Mouse (Mus musculus) thymus, adult 2 months (tissue): ENCODE data around the gene Txn1. TPM values are rescaled to one million over a fixed set of nuclear protein-coding genes. Genes with fewer than 3 reads are reported as not detected.

Experiments
- DNase-seq: peaks from one replicate; pipeline ENCODE4 v3.0.0; 2021
- H3K27ac ChIP-seq: fragments of 200-500 bp; 2 replicates; pipeline ENCODE4 v1.5.1; 2012; ENCODE audit warnings: low read length, control low read depth; ENCODE audit not compliant: control insufficient read depth, insufficient read depth
- H3K27me3 ChIP-seq: fragments of 200-500 bp; 2 replicates; pipeline ENCODE4 v1.6.1; 2012; ENCODE audit warnings: mild to moderate bottlenecking, low read length, moderate library complexity, mixed read lengths; ENCODE audit not compliant: control insufficient read depth, insufficient read depth
- H3K36me3 ChIP-seq: fragments of 200-500 bp; 2 replicates; pipeline ENCODE4 v1.6.1; 2012; ENCODE audit warnings: mild to moderate bottlenecking, low read length, moderate library complexity; ENCODE audit not compliant: control insufficient read depth, insufficient read depth
- H3K4me1 ChIP-seq: fragments of 200-500 bp; replicated peaks from 2 replicates; pipeline ENCODE4 v1.6.1; 2012; ENCODE audit warnings: low read length; ENCODE audit not compliant: control insufficient read depth, insufficient read depth
- H3K4me3 ChIP-seq: fragments of 200-500 bp; 2 replicates; pipeline ENCODE4 v1.5.1; 2012; ENCODE audit warnings: mild to moderate bottlenecking, low read length, control low read depth, moderate library complexity; ENCODE audit not compliant: control insufficient read depth, insufficient read depth
- CTCF ChIP-seq: fragments of 200-500 bp; IDR thresholded peaks from 2 replicates; pipeline ENCODE4 v1.5.1; 2012; ENCODE audit warnings: mild to moderate bottlenecking, control low read depth, low read length, moderate library complexity, borderline replicate concordance; ENCODE audit not compliant: control insufficient read depth, poor library complexity, insufficient read depth; ENCODE audit errors: extremely low read depth
- POLR2A ChIP-seq: fragments of 200-500 bp; IDR thresholded peaks from 2 replicates; pipeline ENCODE4 v1.6.1; 2012; ENCODE audit warnings: mild to moderate bottlenecking, low read length, control low read depth, moderate library complexity; ENCODE audit not compliant: control insufficient read depth, poor library complexity, insufficient read depth; ENCODE audit errors: extremely low read depth
- WGBS: fragments of 180-500 bp; shearing (Covaris S2); methylation state at CpG from one replicate; pipeline ENCODE4 v1.1.7; 2018; 5-methylcytosine and 5-hydroxymethylcytosine counted together
- polyA plus RNA-seq: library from polyadenylated mRNA; depleted of rRNA; stranded (reverse); fragments of >200 nt; gene quantifications from 2 replicates; pipeline ENCODE4 v1.2.3, GENCODE M21; 2012

Gene Txn1
- polyA plus RNA-seq, 1 experiment: 214 TPM

GRCm38 (mm10) chr4:57967195-57967594, 11.0 kb upstream of the Txn1 start:
- no peak for TF ChIP-seq CTCF
- TF ChIP-seq POLR2A: no peak
- no peak overlapping the region for H3K27ac ChIP-seq
- no peak overlapping the region for H3K4me3 ChIP-seq
- no peak for DNase-seq
- peaks cover under 1% of the 10 kb centered on the region for H3K4me1 ChIP-seq
- WGBS: 96% methylated on average over 3 of the region's 3 CpGs
- H3K27me3 ChIP-seq: no peaks in the 10 kb centered on the region
- no peaks in the 10 kb centered on the region for H3K36me3 ChIP-seq

DNA sequence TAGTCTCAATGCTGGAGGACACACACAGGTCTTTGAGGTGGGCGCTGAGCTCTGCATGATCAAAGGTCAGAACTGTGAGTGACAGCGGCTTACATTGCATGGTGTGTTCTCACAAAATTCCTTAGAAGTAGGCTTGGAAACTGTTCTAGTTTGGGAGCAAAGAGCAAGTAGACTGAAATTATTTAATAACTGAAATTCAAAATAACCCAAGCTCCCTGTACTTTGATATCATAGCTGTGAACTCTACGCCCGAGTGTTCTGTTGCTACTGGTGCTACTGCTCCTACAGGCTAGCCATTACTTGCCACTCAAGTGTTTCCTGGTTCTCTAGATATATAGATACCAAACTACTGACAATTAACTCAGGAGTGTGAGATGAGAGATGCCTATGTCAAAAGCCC, 9.3 kb upstream of the Txn1 start:
- WGBS: 93% methylated on average over 4 of the region's 4 CpGs
- Histone ChIP-seq H3K27me3 (no peaks in the 10 kb centered on the region), H3K4me1 (peaks cover 4% of the 10 kb centered on the region), H3K36me3 (no peaks in the 10 kb centered on the region), H3K4me3 (no peak overlapping the region), H3K27ac (no peak overlapping the region)
- no peak for DNase-seq
- TF ChIP-seq POLR2A: no peak
- TF ChIP-seq CTCF: no peak

DNA sequence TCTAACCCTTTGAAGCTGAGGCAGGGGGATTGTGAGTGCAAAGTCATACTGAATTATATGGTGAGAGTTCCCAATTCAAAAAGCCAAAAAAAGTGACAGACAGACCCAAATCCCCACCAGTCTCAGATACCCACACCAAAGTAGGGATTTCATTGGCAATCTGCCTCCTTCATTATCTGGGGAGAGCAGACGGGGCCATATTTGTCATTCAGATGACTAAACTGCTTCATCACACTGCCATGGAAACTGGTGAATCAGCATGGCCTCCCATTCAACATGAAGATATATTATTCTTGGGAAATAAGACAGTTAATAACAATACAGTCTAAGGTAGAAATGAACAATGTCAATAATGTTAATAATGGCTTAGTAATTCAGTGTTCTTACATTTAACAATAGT, 7.9 kb upstream of the Txn1 start:
- no peak overlapping the region for H3K27ac ChIP-seq
- no peak overlapping the region for H3K4me3 ChIP-seq
- H3K36me3 ChIP-seq: no peaks in the 10 kb centered on the region
- H3K27me3 ChIP-seq: no peaks in the 10 kb centered on the region
- WGBS: 95% methylated on average over 1 of the region's 1 CpGs
- no peak for DNase-seq
- H3K4me1 ChIP-seq: peaks cover 6% of the 10 kb centered on the region
- TF ChIP-seq POLR2A (no peak), CTCF (no peak)

GRCm38 (mm10) chr4:57959056-57959455, 2.8 kb upstream of the Txn1 start:
- no peaks in the 10 kb centered on the region for H3K36me3 ChIP-seq
- 89% methylated on average over 8 of the region's 8 CpGs for WGBS
- TF ChIP-seq POLR2A (no peak), CTCF (no peak)
- no peaks in the 10 kb centered on the region for H3K27me3 ChIP-seq
- no peak overlapping the region for H3K27ac ChIP-seq
- H3K4me3 ChIP-seq: no peak overlapping the region
- H3K4me1 ChIP-seq: peaks cover 28% of the 10 kb centered on the region
- DNase-seq: no peak

DNA sequence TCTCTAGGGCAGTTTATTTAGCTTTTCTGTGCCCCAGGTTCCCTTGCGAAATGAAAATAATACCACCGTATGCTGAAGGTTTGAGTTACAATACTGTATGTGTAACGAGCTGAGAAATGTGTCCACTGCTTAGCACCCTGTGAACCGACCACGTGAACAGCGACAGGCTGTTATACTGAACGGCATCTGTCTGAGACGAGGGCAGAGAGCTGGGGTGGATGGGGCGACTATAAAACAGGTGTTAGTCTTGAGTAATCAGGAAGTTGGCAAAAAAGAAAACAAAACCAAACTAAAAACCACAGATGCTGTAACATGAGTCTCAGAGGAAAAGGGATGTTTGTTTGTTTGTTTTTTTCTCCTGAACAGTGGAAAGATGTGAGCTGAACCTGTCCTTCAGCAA, 1.9 kb upstream of the Txn1 start:
- peak overlapping the region; percentile 81 for H3K27ac ChIP-seq
- no peak overlapping the region for H3K4me3 ChIP-seq
- WGBS: 15% methylated on average over 9 of the region's 9 CpGs
- DNase-seq: peak; percentile 57
- TF ChIP-seq POLR2A: 0 out of 2 replicates have a peak, but pooled peaks have one; percentile 32
- no peak for TF ChIP-seq CTCF
- peaks cover 28% of the 10 kb centered on the region for H3K4me1 ChIP-seq
- no peaks in the 10 kb centered on the region for H3K27me3 ChIP-seq
- H3K36me3 ChIP-seq: no peaks in the 10 kb centered on the region

- no peak overlapping the region for H3K4me3 ChIP-seq
- no peaks in the 10 kb centered on the region for H3K36me3 ChIP-seq
- H3K4me1 ChIP-seq: peaks cover 28% of the 10 kb centered on the region
- TF ChIP-seq POLR2A (no peak), CTCF (no peak)
- DNase-seq: peak; percentile 15
- H3K27ac ChIP-seq: peak overlapping the region; percentile 81
- no peaks in the 10 kb centered on the region for H3K27me3 ChIP-seq
- 56% methylated on average over 11 of the region's 11 CpGs for WGBS
Observed at GRCm38 (mm10) chr4:57957200-57958085, 1.2 kb upstream of the Txn1 start.
